Mouse (Mus musculus) forelimb bud, embryonic 11.5 days (tissue): ENCODE results near the gene Camta1.

ENCODE experiments used
- DNase-seq: peaks from one replicate; pipeline ENCODE4 v3.0.0-alpha.2; 2012; ENCODE audit warnings: low read depth, low spot score

Camta1 gene

DNA sequence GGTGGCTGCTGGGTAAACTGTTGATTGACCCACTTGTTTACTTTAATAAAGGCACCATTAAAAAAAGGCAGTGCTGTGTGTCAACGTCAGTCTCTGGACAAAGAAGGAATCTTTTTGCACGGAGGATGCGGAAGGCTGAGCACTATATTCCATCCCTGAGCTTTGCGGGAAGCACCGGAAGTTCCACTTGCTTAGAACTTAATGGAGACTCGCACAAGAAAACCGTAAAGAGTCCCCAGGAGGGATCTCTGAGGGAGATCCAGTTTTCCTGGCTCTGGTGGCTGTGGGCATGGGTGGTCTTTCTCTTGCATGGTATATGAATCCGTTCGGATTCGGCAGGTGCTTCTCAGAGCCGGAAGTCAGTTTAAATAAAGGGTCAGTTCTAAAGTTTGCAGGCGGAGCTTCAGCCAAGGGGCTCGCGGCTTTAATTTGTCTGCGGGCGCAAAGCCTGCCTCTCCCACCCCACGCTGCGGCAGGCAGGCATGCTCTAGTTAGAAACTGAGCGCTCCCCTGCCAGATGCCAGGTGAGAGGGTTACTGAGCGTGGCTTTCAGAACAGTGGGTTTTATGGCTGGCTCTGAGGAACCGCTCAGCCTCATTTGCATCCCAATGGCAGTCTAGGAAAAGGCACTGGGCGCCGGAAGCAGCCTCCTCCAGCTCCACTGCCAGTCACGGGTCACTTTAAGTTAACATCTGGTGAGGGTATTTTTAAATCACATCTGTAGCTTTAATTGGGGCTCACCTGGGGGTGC, 474.8 kb downstream of the Camta1 start:
- peak; percentile 55 for DNase-seq

DNA sequence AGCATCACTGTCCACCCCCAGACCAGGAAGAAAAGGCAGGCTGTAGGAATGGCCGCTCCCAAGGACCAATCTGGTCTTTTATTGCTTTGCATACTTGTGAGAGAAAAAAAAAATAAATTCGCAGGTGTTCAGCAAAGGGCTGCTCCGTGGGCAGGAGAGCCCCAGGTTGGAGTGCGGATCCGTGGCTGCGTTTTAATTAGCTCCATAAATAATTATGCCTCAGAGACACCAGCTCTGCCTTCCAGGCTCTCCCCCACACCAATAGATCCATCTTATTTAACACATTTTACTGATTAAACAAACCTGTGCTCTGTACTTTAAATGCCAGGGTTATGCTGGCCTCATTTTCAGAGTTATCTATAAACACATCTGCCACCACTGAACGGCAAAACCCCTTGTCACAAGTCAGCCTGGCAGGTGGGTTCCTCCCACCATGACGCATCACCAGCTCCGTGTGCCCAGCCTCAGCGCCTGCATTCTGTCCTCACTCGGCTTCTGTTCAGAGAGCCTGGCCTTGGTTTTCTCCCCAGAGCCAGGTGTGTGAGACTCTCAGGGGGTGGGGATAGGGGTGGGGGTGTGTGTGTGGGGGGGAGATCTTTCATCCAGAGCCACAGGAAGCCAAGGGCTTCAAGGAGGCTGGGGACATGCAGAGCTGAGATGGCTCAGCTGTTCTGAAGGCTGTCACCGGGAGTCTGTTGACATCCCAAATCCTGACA, 475.5 kb downstream of the Camta1 start:
- DNase-seq, result no peak

DNA sequence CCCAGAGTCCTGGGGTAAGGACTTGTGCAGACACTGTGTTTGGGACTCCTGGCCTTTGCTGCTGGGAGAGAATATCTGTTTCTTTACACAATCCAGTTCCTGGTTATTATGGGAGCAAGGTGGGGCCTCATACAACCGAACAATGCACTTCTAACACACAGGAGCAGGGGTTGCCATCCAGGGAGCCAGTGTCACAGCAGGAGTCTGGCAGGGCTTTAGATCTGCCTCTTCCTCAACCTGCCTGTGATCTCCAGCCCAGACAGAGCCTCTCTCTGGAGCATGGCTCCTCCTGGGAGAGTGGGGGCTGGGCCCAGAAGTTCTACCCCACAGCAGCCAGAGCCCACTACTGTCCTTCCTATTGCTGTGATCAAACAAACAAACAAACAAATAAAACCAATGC, 483.9 kb downstream of the Camta1 start:
- DNase-seq, result no peak

DNA sequence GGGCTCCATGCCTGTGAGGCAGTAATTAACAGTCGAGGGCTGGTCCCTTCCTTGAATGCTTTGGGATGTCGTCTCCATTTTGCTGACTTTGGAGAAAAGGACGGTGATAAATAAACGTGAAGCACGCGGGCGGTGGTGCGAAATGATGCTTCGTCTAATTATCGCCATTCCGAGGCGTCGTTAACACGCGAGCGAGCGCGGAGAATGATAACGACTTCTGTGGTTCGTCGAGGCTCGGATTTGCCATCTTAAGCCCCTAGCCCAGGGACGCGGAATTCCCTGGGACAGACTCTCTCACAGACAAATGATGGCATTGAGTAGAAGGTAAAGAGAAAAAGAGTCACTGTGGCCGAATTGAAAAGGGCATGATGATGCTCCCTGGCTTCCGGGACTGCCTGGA, 485.4 kb downstream of the Camta1 start:
- no peak for DNase-seq

DNA sequence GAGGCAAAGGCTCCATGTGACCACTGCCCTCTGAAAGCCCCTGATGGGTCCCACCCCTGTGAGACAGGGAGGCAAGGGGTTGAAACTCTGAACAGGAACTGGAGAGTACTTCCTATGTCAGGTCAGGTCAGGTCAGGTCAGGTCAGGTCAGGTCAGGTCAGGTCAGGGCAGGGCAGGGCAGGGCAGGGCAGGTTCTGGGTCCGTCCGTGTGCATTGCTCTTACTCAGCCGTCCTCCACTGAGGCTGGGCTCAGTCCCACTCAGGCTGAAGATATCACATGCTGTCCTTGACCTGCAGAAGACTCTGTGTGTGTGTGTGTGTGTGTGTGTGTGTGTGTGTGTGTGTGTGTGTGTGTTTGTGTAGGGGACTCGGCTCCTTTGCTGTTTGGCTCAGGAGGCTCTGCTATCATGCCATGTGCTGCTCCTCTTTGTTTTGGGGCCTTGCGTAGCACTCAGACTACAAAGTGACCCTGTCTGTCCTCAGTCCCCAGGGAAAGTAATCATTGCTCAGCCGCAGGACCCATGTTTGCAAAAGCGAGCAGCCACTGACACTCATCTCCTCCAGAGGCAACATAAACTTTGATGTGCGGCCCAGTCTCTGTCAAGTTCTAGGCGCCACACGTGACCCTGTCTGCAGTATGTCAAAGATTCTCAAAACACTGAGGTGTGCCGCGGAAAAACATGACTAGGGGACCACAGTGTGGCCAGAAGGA, 488.7 kb downstream of the Camta1 start:
- no peak for DNase-seq

DNA sequence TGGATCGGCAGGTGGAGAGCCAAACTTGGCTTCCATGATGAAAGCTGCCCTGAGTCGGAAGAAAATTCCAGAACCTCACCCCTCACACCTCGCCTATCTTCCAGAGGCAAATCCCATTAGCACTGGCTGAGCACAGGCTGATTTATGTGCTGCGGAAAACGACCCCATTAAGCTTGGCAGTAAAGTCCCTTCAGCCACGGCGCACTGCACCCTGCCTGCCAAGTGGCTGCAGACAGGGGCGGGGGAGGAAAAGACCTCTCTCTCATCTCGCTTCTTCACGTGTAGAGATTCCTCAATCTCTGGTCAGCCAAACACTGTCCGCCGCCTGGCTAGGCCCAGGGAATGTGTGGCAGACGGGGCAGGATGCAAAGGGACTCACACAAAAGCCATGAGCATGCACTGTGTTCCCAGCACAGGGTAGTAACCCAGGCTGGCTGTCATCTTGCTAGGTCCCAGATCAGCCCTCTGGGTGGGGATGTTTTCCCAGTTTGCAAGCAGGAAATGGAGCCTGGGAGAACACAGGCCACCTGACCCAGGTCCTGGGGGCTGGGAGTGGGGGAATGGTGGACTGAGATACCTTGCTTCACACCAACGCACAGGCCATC, 494.6 kb downstream of the Camta1 start:
- peak; percentile 65 for DNase-seq

GRCm38 (mm10) chr4:151360976-151361673, 500.6 kb downstream of the Camta1 start:
- no peak for DNase-seq

GRCm38 (mm10) chr4:151355505-151355904, 506.2 kb downstream of the Camta1 start:
- DNase-seq, result no peak

DNA sequence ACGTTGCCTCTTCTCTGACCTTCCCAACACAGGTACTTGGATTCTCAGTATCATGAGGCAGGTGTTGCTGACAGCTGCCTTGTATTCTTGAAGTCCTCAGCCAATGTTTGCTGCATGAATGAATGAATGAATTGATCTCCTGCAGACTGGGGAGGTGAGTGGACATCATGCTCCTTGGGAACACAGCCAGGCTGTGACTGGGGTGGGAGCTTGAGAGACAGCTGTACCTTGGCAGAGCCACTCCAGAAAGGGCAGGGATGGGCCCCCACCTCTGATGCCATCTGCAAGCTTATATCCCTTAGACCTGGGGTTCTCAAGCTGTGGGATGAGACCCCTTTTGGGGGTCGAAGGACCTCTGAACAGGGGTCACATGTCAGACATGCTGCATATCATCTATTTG, 508.9 kb downstream of the Camta1 start:
- DNase-seq, result no peak

GRCm38 (mm10) chr4:151352249-151352648, 509.4 kb downstream of the Camta1 start:
- DNase-seq, result no peak

- no peak for DNase-seq
These were observed 509.9 kb downstream of the Camta1 start for GRCm38 (mm10) chr4:151351757-151352156.

DNA sequence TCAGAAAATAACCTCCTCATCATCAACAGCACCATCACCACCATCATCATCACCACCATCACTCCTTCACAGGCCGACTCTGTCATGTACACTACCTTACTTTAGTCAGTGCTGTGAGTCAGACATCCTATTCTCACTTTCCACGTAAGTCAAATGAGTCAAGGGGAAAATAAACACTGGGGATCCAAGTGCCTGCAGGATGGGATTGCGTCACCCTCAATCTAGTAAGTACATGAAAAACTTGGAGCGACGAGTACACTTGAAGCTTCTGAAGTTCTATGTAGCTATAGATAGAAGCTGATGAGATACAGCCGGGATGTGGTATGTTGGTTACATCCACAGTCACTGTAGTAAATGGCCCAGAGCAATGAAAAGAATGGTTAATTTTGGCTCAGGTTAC, 514.1 kb downstream of the Camta1 start:
- no peak for DNase-seq

- DNase-seq, result no peak
These were observed 515.0 kb downstream of the Camta1 start for GRCm38 (mm10) chr4:151346673-151347072.

GRCm38 (mm10) chr4:151344811-151345210, 516.9 kb downstream of the Camta1 start:
- DNase-seq, result no peak

- no peak for DNase-seq
These were observed 522.3 kb downstream of the Camta1 start for GRCm38 (mm10) chr4:151339421-151339820.

- no peak for DNase-seq
These were observed 522.7 kb downstream of the Camta1 start for GRCm38 (mm10) chr4:151338931-151339330.

DNA sequence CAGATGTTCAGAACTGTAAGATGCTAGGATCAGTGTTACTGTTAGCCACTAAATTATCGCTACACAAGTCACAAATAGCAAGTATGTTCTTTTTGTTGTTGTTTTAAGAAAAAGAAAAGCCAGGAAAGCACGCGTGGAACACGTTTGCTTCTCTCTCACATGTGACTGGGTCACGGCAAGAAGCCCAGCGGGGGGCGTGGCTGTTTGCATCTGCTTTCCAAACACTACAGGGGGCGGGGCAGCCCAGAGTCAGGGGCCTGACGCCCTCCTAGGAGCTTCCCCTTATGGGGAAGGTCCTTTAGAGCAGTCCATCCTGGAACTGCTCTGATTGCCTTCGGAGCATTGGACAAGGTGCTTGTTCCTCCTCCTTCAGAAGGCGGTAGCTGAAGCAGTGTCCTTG, 524.1 kb downstream of the Camta1 start:
- no peak for DNase-seq

- DNase-seq, result no peak
These were observed 525.3 kb downstream of the Camta1 start for GRCm38 (mm10) chr4:151336413-151336812.

GRCm38 (mm10) chr4:151334951-151335742, 526.5 kb downstream of the Camta1 start:
- peak; percentile 58 for DNase-seq

DNA sequence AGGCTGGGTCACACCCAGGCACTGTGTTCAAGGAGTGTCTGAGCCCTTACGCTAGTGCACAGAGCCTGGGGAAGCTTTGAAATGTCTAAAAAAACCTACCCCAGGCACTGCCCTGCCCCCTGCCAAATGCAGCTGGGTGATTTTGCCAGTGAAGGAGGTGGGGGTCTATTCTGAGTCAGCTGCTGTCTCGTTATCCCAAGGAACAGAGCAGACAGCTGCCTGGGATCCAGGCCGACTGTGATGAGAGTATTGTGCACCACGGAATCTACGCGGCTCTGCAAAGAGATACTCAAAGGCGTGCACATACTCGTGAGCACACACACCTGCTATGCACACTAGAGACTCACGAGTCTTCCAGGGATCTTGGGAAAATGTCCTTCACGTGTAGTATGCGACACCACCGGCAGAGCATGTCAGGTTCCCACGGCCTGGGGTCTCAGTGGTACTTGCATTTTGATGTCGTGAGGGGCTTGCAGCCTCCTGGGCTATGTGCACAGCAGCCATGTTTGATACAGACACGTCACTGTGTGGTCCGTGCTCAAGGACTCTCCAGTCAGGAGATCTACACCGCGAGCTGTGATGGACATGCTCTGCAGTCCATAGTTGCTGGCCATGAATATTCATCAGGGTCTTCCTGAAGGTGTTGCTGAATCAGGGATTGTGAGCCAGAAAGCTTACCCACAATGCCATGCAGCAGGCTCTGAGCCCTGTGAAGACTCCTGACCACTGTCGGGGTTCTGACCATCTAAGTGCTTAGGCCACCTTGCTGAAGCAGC, 529.4 kb downstream of the Camta1 start:
- DNase-seq, result no peak
